Mouse (Mus musculus) intestine, embryonic 16.5 days (tissue): Measurements from ENCODE around the gene Tmem59l. TPM values are rescaled to one million over a fixed set of nuclear protein-coding genes. Genes with fewer than 3 reads are reported as not detected.
A peak's percentile ranks its signal among the peaks of the same experiment; 100 is the strongest.

ENCODE experiments used
- ATAC-seq: fragments of 200-750 bp; cut with Nextera tagmentation; 2 replicates; pipeline ENCODE4 v1.8.0; 2017; ENCODE audit warnings: moderate TSS enrichment, moderate library complexity
- H3K27ac ChIP-seq: fragments of 300-500 bp; sonication (generic); 2 replicates; pipeline ENCODE4 v1.5.1; 2014; ENCODE audit warnings: mild to moderate bottlenecking, low read length
- H3K27me3 ChIP-seq: fragments of 300-500 bp; sonication (generic); replicated peaks from 2 replicates; pipeline ENCODE4 v1.6.1; 2014; ENCODE audit warnings: low read length, control low read depth, mixed read lengths; ENCODE audit not compliant: control insufficient read depth, insufficient read depth
- H3K36me3 ChIP-seq: fragments of 300-500 bp; sonication (generic); 2 replicates; pipeline ENCODE4 v1.6.1; 2014; ENCODE audit warnings: low read length, control low read depth; ENCODE audit not compliant: control insufficient read depth, insufficient read depth
- H3K4me1 ChIP-seq: fragments of 300-500 bp; sonication (generic); 2 replicates; pipeline ENCODE4 v1.6.1; 2014; ENCODE audit warnings: low read length, control low read depth, mixed read lengths; ENCODE audit not compliant: control insufficient read depth, insufficient read depth
- H3K4me2 ChIP-seq: fragments of 300-500 bp; sonication (generic); 2 replicates; pipeline ENCODE4 v1.6.1; 2014; ENCODE audit warnings: low read depth, low read length, control low read depth
- H3K4me3 ChIP-seq: fragments of 300-500 bp; sonication (generic); 2 replicates; pipeline ENCODE4 v1.5.1; 2014; ENCODE audit warnings: mild to moderate bottlenecking, low read length
- H3K9ac ChIP-seq: fragments of 300-500 bp; sonication (generic); 2 replicates; pipeline ENCODE4 v1.6.1; 2014; ENCODE audit warnings: low read depth, low read length
- H3K9me3 ChIP-seq: fragments of 300-500 bp; sonication (generic); 2 replicates; pipeline ENCODE4 v1.6.1; 2016; ENCODE audit warnings: low read length, control low read depth; ENCODE audit not compliant: control insufficient read depth
- WGBS: fragments of 180-500 bp; shearing (Covaris S2); extraction: QIAGEN DNeasy Blood & Tissue Kit; methylation state at CpG from one replicate; pipeline ENCODE4 v1.1.7; 2014; 5-methylcytosine and 5-hydroxymethylcytosine counted together
- polyA plus RNA-seq: library from polyadenylated mRNA; unstranded; fragments of >200 nt; fragmentation: Nextera tagmentation; extraction: Ambion mirVana; gene quantifications from 2 replicates; pipeline ENCODE4 v1.2.1, GENCODE M21; 2015

The Tmem59l gene
- polyA plus RNA-seq, 1 experiment from 2014 or later: 3.3 TPM

- Histone ChIP-seq H3K27ac (no peak overlapping the region), H3K4me2 (no peak overlapping the region), H3K9ac (no peak overlapping the region), H3K4me1 (0 out of 2 replicates have a peak, but pooled peaks cover 2% of the 10 kb centered on the region), H3K4me3 (no peak overlapping the region), H3K36me3 (no peaks in the 10 kb centered on the region; the same call in 1 of the 2 replicates), H3K9me3 (no peaks in the 10 kb centered on the region), H3K27me3 (no peaks in the 10 kb centered on the region)
- WGBS: 88% methylated on average over 6 of the region's 6 CpGs
- ATAC-seq: no peak
Observed at GRCm38 (mm10) chr8:70457882-70458281, 29.3 kb downstream of the Tmem59l start.

DNA sequence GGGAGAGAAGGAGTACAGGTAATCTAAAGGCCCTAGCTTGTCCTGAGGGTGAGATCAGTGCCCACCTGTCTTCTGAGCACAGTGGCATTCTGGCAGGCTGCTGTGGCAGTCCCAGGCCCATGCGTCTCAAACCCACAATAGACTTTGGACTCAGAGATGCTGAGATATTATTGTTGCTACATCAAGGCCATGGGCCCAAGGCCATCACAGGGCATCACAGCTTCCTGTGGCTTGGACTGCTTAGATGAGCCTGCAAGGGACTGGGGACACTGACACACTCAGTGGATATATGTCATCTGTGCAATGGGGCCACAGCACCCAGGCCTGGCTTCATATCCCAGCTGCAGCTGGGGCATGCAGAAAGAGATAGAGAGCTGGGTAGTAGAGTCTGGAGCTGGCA lies 30.2 kb downstream of the Tmem59l start:
- Histone ChIP-seq H3K4me2 (no peak overlapping the region), H3K9me3 (no peaks in the 10 kb centered on the region), H3K36me3 (peaks cover 7% of the 10 kb centered on the region; the same call in 1 of the 2 replicates), H3K27me3 (no peaks in the 10 kb centered on the region), H3K4me3 (no peak overlapping the region), H3K4me1 (0 out of 2 replicates have a peak, but pooled peaks cover 2% of the 10 kb centered on the region), H3K9ac (no peak overlapping the region), H3K27ac (no peak overlapping the region)
- 76% methylated on average over 1 of the region's 1 CpGs for WGBS
- no peak for ATAC-seq

DNA sequence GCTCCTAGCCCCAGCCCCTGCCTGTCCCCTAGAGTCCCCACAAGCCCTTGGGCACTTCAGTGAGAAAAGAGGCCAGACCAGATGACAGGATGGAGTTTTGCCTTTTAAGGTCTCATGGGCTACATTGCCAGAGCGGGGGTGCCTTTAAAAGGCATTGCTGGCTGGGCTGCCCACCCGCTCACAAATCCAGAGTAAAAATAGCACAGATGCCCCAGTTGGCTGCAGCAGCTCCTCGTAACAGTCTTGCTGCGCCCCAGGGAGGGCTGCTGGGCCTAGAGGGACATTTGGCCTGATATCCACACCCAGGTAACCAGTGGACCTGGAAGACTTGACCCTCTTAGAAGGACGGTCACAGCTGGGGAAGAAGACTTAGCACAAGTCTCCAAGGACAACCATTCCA lies 33.3 kb downstream of the Tmem59l start:
- Histone ChIP-seq H3K9ac (peak overlapping the region; percentile 16; the same call in 1 of the 2 replicates), H3K4me2 (no peak overlapping the region), H3K27ac (peak overlapping the region; percentile 43), H3K27me3 (no peaks in the 10 kb centered on the region), H3K4me3 (no peak overlapping the region), H3K36me3 (peaks cover 19% of the 10 kb centered on the region; the same call in 1 of the 2 replicates), H3K4me1 (no peaks in the 10 kb centered on the region), H3K9me3 (no peaks in the 10 kb centered on the region)
- no peak for ATAC-seq
- 83% methylated on average over 5 of the region's 5 CpGs for WGBS

GRCm38 (mm10) chr8:70452196-70452966 lies 34.8 kb downstream of the Tmem59l start:
- Histone ChIP-seq H3K9ac (no peak overlapping the region), H3K36me3 (peaks cover 19% of the 10 kb centered on the region; the same call in 1 of the 2 replicates), H3K4me2 (no peak overlapping the region), H3K4me3 (no peak overlapping the region), H3K27ac (no peak overlapping the region), H3K9me3 (no peaks in the 10 kb centered on the region), H3K27me3 (no peaks in the 10 kb centered on the region), H3K4me1 (no peaks in the 10 kb centered on the region)
- ATAC-seq: 0 out of 2 replicates have a peak, but pooled peaks have one; percentile 29
- WGBS: 65% methylated on average over 52 of the region's 52 CpGs

DNA sequence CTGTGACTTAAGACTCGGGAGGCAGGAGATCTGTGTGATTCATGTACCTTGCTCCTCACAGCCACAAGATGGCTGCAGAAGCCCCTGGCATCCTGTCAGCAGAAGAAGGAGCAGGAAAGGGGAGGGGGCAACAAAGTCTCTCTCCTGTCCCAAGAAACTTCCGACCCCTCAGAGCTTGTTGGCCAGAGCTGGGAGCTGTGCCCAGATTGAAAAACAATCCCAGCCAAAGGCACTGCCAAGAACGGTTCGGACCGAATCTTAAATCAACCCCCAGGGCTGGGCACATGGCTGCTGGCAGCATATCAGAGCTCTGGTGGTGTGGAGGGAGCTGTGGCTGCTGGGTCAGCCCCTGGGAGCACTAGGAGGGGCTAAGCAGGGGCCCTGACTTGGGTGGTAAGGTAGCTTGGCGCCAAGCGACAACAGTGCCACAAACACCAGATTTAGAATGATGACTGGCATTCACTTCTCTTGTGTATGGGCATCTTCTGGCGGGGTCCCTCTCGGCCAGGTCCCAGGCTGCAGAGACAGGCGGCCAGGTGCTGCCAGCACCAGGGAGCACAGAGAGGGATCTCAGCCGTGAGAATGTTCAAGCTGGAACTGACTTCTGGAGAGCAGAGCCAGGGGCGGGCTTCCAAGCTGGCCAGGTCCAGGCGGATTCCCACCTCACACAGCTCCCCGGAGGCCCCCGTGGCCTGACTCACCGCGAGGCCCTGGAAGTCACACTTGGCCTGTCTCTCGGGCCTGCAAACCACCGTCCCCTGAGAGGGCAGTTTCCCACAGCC lies 39.3 kb downstream of the Tmem59l start:
- no peak overlapping the region for H3K27ac ChIP-seq
- ATAC-seq: 0 out of 2 replicates have a peak, but pooled peaks have one; percentile 39
- H3K4me1 ChIP-seq: no peaks in the 10 kb centered on the region
- H3K4me3 ChIP-seq: no peak overlapping the region
- no peak overlapping the region for H3K9ac ChIP-seq
- no peaks in the 10 kb centered on the region for H3K9me3 ChIP-seq
- no peak overlapping the region for H3K4me2 ChIP-seq
- no peaks in the 10 kb centered on the region for H3K27me3 ChIP-seq
- 66% methylated on average over 19 of the region's 19 CpGs for WGBS
- peaks cover 19% of the 10 kb centered on the region; the same call in 1 of the 2 replicates for H3K36me3 ChIP-seq

DNA sequence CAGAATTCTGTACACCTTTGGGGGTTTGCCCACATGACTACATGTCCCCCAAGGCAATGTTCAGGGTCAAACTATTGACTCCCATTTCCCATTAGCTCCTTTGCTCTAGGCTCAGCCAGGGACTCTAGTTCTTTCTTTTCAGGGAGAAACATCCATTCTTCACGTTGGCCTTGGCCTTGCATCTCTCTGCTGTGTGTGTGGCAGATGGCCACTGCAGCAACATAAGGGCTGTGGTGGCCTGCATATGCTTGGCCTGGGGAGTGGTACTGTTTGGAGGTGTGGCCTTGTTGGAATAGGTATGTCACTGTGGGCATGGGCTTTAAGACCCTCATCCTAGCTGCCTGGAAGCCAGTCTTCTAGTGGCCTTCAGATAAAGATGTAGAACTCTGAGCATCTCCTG lies 41.2 kb downstream of the Tmem59l start:
- Histone ChIP-seq H3K4me2 (no peak overlapping the region), H3K36me3 (0 out of 2 replicates have a peak, but pooled peaks cover 4% of the 10 kb centered on the region), H3K4me1 (no peaks in the 10 kb centered on the region), H3K9ac (no peak overlapping the region), H3K27ac (no peak overlapping the region), H3K9me3 (no peaks in the 10 kb centered on the region), H3K27me3 (no peaks in the 10 kb centered on the region), H3K4me3 (no peak overlapping the region)
- 67% methylated on average over 1 of the region's 1 CpGs for WGBS
- no peak for ATAC-seq

DNA sequence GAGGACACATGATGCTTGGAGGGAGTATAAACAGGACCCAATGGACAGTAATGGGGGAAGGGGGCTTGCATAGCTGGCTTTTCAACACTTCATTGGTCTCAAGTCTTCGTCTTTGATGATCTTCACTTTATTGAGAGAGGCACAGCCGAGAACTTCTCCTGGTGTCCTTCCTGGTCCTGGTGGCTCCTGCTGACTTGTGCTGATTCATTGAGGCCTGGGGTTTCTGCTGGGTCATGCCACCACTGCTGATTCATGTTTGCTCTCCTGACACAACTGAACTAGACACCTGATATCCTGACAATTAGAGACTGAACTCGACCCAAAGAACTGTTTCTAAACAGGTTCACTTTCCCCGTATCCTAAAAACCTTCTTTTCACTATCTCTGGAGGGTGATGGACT lies 43.8 kb downstream of the Tmem59l start:
- Histone ChIP-seq H3K27me3 (no peaks in the 10 kb centered on the region), H3K9ac (no peak overlapping the region), H3K27ac (no peak overlapping the region), H3K9me3 (no peaks in the 10 kb centered on the region), H3K4me3 (no peak overlapping the region), H3K4me1 (peaks cover 7% of the 10 kb centered on the region), H3K4me2 (no peak overlapping the region), H3K36me3 (no peaks in the 10 kb centered on the region)
- ATAC-seq: no peak
- WGBS: 81% methylated on average over 4 of the region's 4 CpGs

- Histone ChIP-seq H3K4me3 (no peak overlapping the region), H3K27me3 (no peaks in the 10 kb centered on the region), H3K4me1 (peaks cover 10% of the 10 kb centered on the region), H3K36me3 (no peaks in the 10 kb centered on the region), H3K27ac (no peak overlapping the region), H3K9me3 (no peaks in the 10 kb centered on the region), H3K9ac (no peak overlapping the region), H3K4me2 (no peak overlapping the region)
- 68% methylated on average over 3 of the region's 3 CpGs for WGBS
- ATAC-seq: no peak
Observed at GRCm38 (mm10) chr8:70441565-70441964, 45.6 kb downstream of the Tmem59l start.

DNA sequence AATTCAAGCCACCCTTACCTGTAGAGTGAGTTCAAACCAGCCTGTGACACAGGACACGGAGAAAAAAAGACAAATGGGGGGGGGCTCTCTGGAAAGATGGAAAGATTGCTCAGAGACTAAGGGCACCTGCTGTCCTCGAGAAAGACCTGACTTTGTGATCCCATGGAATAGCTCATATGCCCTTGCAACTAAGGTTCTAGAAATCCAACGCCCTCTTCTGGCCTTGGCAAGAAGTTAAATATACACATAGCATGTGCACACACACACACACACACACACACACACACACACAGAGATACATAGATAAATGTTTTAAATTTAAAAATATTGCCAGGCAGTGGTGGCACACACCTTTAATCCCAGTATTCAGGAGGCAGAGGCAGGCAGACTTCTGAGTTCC lies 46.9 kb downstream of the Tmem59l start:
- no peak for ATAC-seq
- no peaks in the 10 kb centered on the region for H3K27me3 ChIP-seq
- H3K27ac ChIP-seq: no peak overlapping the region
- WGBS: 43% methylated on average over 3 of the region's 3 CpGs
- H3K4me2 ChIP-seq: peak overlapping the region; percentile 81; the same call in 1 of the 2 replicates
- H3K9me3 ChIP-seq: no peaks in the 10 kb centered on the region
- H3K4me3 ChIP-seq: no peak overlapping the region; the same call in 1 of the 2 replicates
- no peaks in the 10 kb centered on the region for H3K36me3 ChIP-seq
- H3K4me1 ChIP-seq: peaks cover 10% of the 10 kb centered on the region
- no peak overlapping the region for H3K9ac ChIP-seq
